Mouse (Mus musculus) myocyte (in vitro differentiated cells): ENCODE measurements around the gene Il17c. TPM values are rescaled to one million over a fixed set of nuclear protein-coding genes. Genes with fewer than 3 reads are reported as not detected.

Experiments
- H3K27me3 ChIP-seq: one replicate; pipeline ENCODE4 v1.6.1; 2011; ENCODE audit not compliant: control insufficient read depth, insufficient read depth, insufficient read length
- H3K36me3 ChIP-seq: one replicate; pipeline ENCODE4 v1.6.1; 2011; ENCODE audit not compliant: control insufficient read depth, insufficient read depth
- H3K4me2 ChIP-seq: one replicate; pipeline ENCODE4 v1.6.1; 2011; ENCODE audit warnings: low read depth, control low read depth
- H3K4me3 ChIP-seq: one replicate; pipeline ENCODE4 v1.5.1; 2011; ENCODE audit warnings: mild to moderate bottlenecking, control low read depth, moderate library complexity
- H3K79me2 ChIP-seq: one replicate; pipeline ENCODE4 v1.6.1; 2011; ENCODE audit not compliant: control insufficient read depth, insufficient read depth
- H3ac ChIP-seq: one replicate; pipeline ENCODE4 v1.6.1; 2011; ENCODE audit not compliant: control insufficient read depth, insufficient read length
- CEBPB ChIP-seq: IDR thresholded peaks from 2 replicates; pipeline ENCODE4 v1.6.1; 2011; ENCODE audit warnings: mild to moderate bottlenecking, moderate library complexity; ENCODE audit not compliant: poor library complexity, insufficient read depth, severe bottlenecking
- E2F4 ChIP-seq: IDR thresholded peaks from one replicate; pipeline ENCODE4 v1.6.1; 2011; ENCODE audit warnings: mild to moderate bottlenecking, control low read depth, moderate library complexity; ENCODE audit not compliant: insufficient read depth
- MAX ChIP-seq: IDR thresholded peaks from one replicate; pipeline ENCODE4 v1.6.1; 2011; ENCODE audit warnings: low read depth, mild to moderate bottlenecking, control low read depth
- MYOD1 ChIP-seq, 3 experiments: IDR thresholded peaks; one replicate each; pipeline ENCODE4 v1.6.1; 2011; ENCODE audit warnings: control low read depth in 2 of 3, low read depth in 2 of 3, mild to moderate bottlenecking in 2 of 3, moderate library complexity in 1 of 3; ENCODE audit not compliant: insufficient read length in 2 of 3, control insufficient read depth in 1 of 3
- MYOG ChIP-seq, 3 experiments: IDR thresholded peaks; one replicate each; pipeline ENCODE4 v1.6.1; 2011; ENCODE audit warnings: control low read depth in 2 of 3, low read depth in 2 of 3, mild to moderate bottlenecking in 2 of 3; ENCODE audit not compliant: insufficient read length in 2 of 3, control insufficient read depth in 1 of 3, insufficient read depth in 1 of 3
- POLR2A ChIP-seq: IDR thresholded peaks from one replicate; pipeline ENCODE4 v1.6.1; 2011; ENCODE audit warnings: low read depth, mild to moderate bottlenecking, control low read depth, moderate library complexity; ENCODE audit not compliant: insufficient read length
- POLR2AphosphoS2 ChIP-seq: IDR thresholded peaks from one replicate; pipeline ENCODE4 v1.6.1; 2011; ENCODE audit warnings: low read depth, control low read depth; ENCODE audit not compliant: insufficient read length
- REST ChIP-seq: IDR thresholded peaks from one replicate; pipeline ENCODE4 v1.6.1; 2011; ENCODE audit warnings: mild to moderate bottlenecking, control low read depth, moderate library complexity; ENCODE audit not compliant: insufficient read depth, insufficient read length
- SRF ChIP-seq: IDR thresholded peaks from one replicate; pipeline ENCODE4 v1.6.1; 2011; ENCODE audit warnings: low read depth; ENCODE audit not compliant: control insufficient read depth, insufficient read length
- TCF12 ChIP-seq: IDR thresholded peaks from one replicate; pipeline ENCODE4 v1.6.1; 2011; ENCODE audit warnings: mild to moderate bottlenecking, control low read depth; ENCODE audit not compliant: poor library complexity, insufficient read depth, severe bottlenecking
- TCF3 ChIP-seq: IDR thresholded peaks from one replicate; pipeline ENCODE4 v1.6.1; 2011; ENCODE audit warnings: low read depth, control low read depth; ENCODE audit not compliant: insufficient read length
- USF1 ChIP-seq: IDR thresholded peaks from one replicate; pipeline ENCODE4 v1.6.1; 2011; ENCODE audit warnings: low read depth, mild to moderate bottlenecking, control low read depth, moderate library complexity
- polyA plus RNA-seq: library from polyadenylated mRNA; unstranded; fragments of >200 nt; fragmentation: generic; extraction: Trizol; gene quantifications from one replicate; pipeline ENCODE4 v1.2.1, GENCODE M21; 2012; ENCODE audit warnings: missing spikeins

Gene Il17c
- polyA plus RNA-seq, 1 experiment: not detected

- Histone ChIP-seq H3K4me2 (no peak overlapping the region), H3K36me3 (peaks cover 14% of the 10 kb centered on the region), H3ac (no peak overlapping the region), H3K27me3 (no peaks in the 10 kb centered on the region), H3K4me3 (no peak overlapping the region), H3K79me2 (peaks cover 11% of the 10 kb centered on the region)
- no peak for TF ChIP-seq POLR2A
- TF ChIP-seq USF1: no peak
- no peak for TF ChIP-seq MAX
- no peak for TF ChIP-seq CEBPB
- no peak for TF ChIP-seq TCF12
- no peak for TF ChIP-seq TCF3
- TF ChIP-seq SRF: no peak
- no peak for TF ChIP-seq POLR2AphosphoS2
- no peak for TF ChIP-seq E2F4
- TF ChIP-seq REST: no peak
- TF ChIP-seq MYOD1 (IDR thresholded peaks at IDR 0.05; ENCODE audit: control insufficient read depth in 1 of 3, insufficient read length in 2 of 3, low read depth in 2 of 3): no peak
- no peak for TF ChIP-seq MYOG (IDR thresholded peaks at IDR 0.05; ENCODE audit: control insufficient read depth in 1 of 3, insufficient read depth in 1 of 3, insufficient read length in 2 of 3, low read depth in 2 of 3)
Measured at GRCm38 (mm10) chr8:122469965-122470364, 48.1 kb downstream of the Il17c start.

GRCm38 (mm10) chr8:122470691-122471090 lies 48.9 kb downstream of the Il17c start:
- Histone ChIP-seq H3K27me3 (no peaks in the 10 kb centered on the region), H3ac (no peak overlapping the region), H3K79me2 (peaks cover 15% of the 10 kb centered on the region), H3K4me2 (no peak overlapping the region), H3K4me3 (no peak overlapping the region), H3K36me3 (peaks cover 14% of the 10 kb centered on the region)
- no peak for TF ChIP-seq MAX
- TF ChIP-seq REST: no peak
- TF ChIP-seq POLR2A: no peak
- no peak for TF ChIP-seq TCF3
- no peak for TF ChIP-seq TCF12
- no peak for TF ChIP-seq POLR2AphosphoS2
- no peak for TF ChIP-seq CEBPB
- TF ChIP-seq E2F4: no peak
- TF ChIP-seq USF1: no peak
- no peak for TF ChIP-seq MYOG (IDR thresholded peaks at IDR 0.05; ENCODE audit: control insufficient read depth in 1 of 3, insufficient read depth in 1 of 3, insufficient read length in 2 of 3, low read depth in 2 of 3)
- TF ChIP-seq SRF: no peak
- TF ChIP-seq MYOD1 (IDR thresholded peaks at IDR 0.05; ENCODE audit: control insufficient read depth in 1 of 3, insufficient read length in 2 of 3, low read depth in 2 of 3): no peak

Other genes with a start within 250 kb of the Il17c start
- gene Zfpm1, start 139.9 kb upstream of the Il17c start, polyA plus RNA-seq: 22.6 TPM
- gene Trhr2, start 61.3 kb upstream of the Il17c start, polyA plus RNA-seq: not detected
- gene Zc3h18, start 45.4 kb upstream of the Il17c start, polyA plus RNA-seq: 28.8 TPM
- gene Cyba, start 10.9 kb downstream of the Il17c start, polyA plus RNA-seq: not detected
- 85.3 TPM for gene Mvd, start 21.4 kb downstream of the Il17c start, polyA plus RNA-seq
- 1.3 TPM for gene Snai3, start 38.7 kb downstream of the Il17c start, polyA plus RNA-seq
- gene Rnf166, start 54.0 kb downstream of the Il17c start, polyA plus RNA-seq: 36.3 TPM
- gene Ctu2, start 54.1 kb downstream of the Il17c start, polyA plus RNA-seq: 31.5 TPM
- gene Piezo1, start 129.3 kb downstream of the Il17c start, polyA plus RNA-seq: 156 TPM
- gene Cdt1, start 146.0 kb downstream of the Il17c start, polyA plus RNA-seq: 19.7 TPM
- 261 TPM for gene Aprt, start 154.9 kb downstream of the Il17c start, polyA plus RNA-seq
- 17.6 TPM for gene Galns, start 189.4 kb downstream of the Il17c start, polyA plus RNA-seq
- 95.7 TPM for gene Trappc2l, start 189.6 kb downstream of the Il17c start, polyA plus RNA-seq
- gene Pabpn1l, start 200.7 kb downstream of the Il17c start, polyA plus RNA-seq: 0.55 TPM